In genomic region chr12:116054342-116054741, GRCm38 (mm10) we compare ENCODE assay signal across 27 mouse cellular contexts. TPM values are rescaled to one million over a fixed set of nuclear protein-coding genes. Genes with fewer than 3 reads are reported as not detected.
DNase-seq lines count a peak whose midpoint lies in the region; ATAC-seq and TF ChIP-seq lines count a peak whose summit lies in the region.
"Had no signal": no experiment of that assay in that cellular context is flagged by ENCODE, and none has a peak within 500 bp of the region (broad histone marks: within the 10 kb centered on the region; RNA-seq: fewer than 3 reads in every experiment).

No protein-coding gene starts in this region.

- no peaks in the 10 kb centered on the region for H3K27me3 ChIP-seq in liver, adult 2 months (ENCODE audit: control insufficient read depth, insufficient read depth, low read length)
- H3K27me3 ChIP-seq: embryonic facial prominence, embryonic 12.5 days; heart, embryonic 15.5 days; hindbrain, embryonic 12.5 days; midbrain, embryonic 13.5 days had no signal

- no peak for TF ChIP-seq POLR2A in liver, adult 2 months (IDR thresholded peaks at IDR 0.05; ENCODE audit: extremely low read depth, insufficient read depth, low read length)
- TF ChIP-seq POLR2A in bone marrow macrophage, adult 2 months (IDR thresholded peaks at IDR 0.05; ENCODE audit: borderline replicate concordance, low read depth, low read length): no peak

- 89% methylated on average over 8 of the region's 8 CpGs for WGBS in liver, adult 2 months

- peaks cover 39% of the 10 kb centered on the region for H3K36me3 ChIP-seq in liver, adult 2 months (ENCODE audit: control insufficient read depth, insufficient read depth, low read length)

- H3K79me2 ChIP-seq in liver, adult 2 months (ENCODE audit: control insufficient read depth, insufficient read depth, low read length): peaks cover 13% of the 10 kb centered on the region; the same call in 1 of the 2 replicates

- H3K4me1 ChIP-seq in liver, adult 2 months (ENCODE audit: control insufficient read depth, insufficient read depth, low read length): no peaks in the 10 kb centered on the region
- H3K4me1 ChIP-seq in bone marrow macrophage, adult 2 months (ENCODE audit: control insufficient read depth, insufficient read depth, low read length): peaks cover 21% of the 10 kb centered on the region

- TF ChIP-seq CTCF in liver, adult 2 months (IDR thresholded peaks at IDR 0.05; ENCODE audit: low read depth, low read length): no peak
- TF ChIP-seq CTCF in bone marrow macrophage, adult 2 months (IDR thresholded peaks at IDR 0.05; ENCODE audit: low read depth, low read length): no peak

- peak; percentile 88 for ATAC-seq in megakaryocyte, adult 5-6 weeks (ENCODE audit: poor library complexity, severe bottlenecking)
- ATAC-seq: activated CD4-positive, CD25-positive, alpha-beta regulatory T cell, adult 4 months; forebrain, embryonic 14.5 days; hindbrain, postnatal 0 days; intestine, embryonic 16.5 days; midbrain, embryonic 13.5 days had no signal

- H3K4me3 ChIP-seq in liver, adult 2 months (ENCODE audit: insufficient read depth, low read depth, low read length): no peak overlapping the region
- peak overlapping the region; percentile 10; the same call in 1 of the 2 replicates for H3K4me3 ChIP-seq in bone marrow macrophage, adult 2 months (ENCODE audit: insufficient read depth, low read length)
- H3K4me3 ChIP-seq: embryonic facial prominence, embryonic 12.5 days; heart, embryonic 15.5 days; hindbrain, embryonic 12.5 days; midbrain, embryonic 13.5 days had no signal

- DNase-seq in liver, adult 2 months (ENCODE audit: extremely low read depth, low read depth, low spot score): peak; percentile 29
- no peak for DNase-seq in liver
- no peak for DNase-seq in gastrocnemius, adult 18-20 months (ENCODE audit: low spot score)
- DNase-seq in layer of hippocampus, postnatal 14 days (ENCODE audit: low spot score in 2 of 2): no peak
- no peak for DNase-seq in lung, postnatal 4 days
- DNase-seq: adrenal gland, adult 8-10 months; cerebellum, adult 9-10 months; cerebellum, postnatal 36 days; embryo, embryonic 11 days; gastrocnemius, postnatal 25 days; kidney, adult 9 months; kidney, postnatal 10 days; lung, adult 18-20 months; lung, postnatal 10 days; right cerebral cortex, adult 18-20 months; right cerebral cortex, postnatal 4 days; thymus, postnatal 4 days had no signal

- H3K27ac ChIP-seq in liver, adult 2 months (replicated peaks; ENCODE audit: insufficient read depth, low read depth, low read length): no peak overlapping the region
- peak overlapping the region; percentile 22 for H3K27ac ChIP-seq in bone marrow macrophage, adult 2 months (ENCODE audit: insufficient read depth, low read depth, low read length)
- H3K27ac ChIP-seq: embryonic facial prominence, embryonic 12.5 days; heart, embryonic 15.5 days; hindbrain, embryonic 12.5 days; hindbrain, postnatal 0 days; midbrain, embryonic 13.5 days had no signal

- no peak overlapping the region for H3K9ac ChIP-seq in liver, adult 2 months (ENCODE audit: low read depth, low read length)
- H3K9ac ChIP-seq: embryonic facial prominence, embryonic 12.5 days; heart, embryonic 15.5 days; hindbrain, embryonic 12.5 days; midbrain, embryonic 13.5 days had no signal

RNA-seq across cellular contexts. Expression of gene Zfp386, which starts 6.8 kb away (rescaled TPM):
- 11.1 and 15.3 TPM in 2 replicates for total RNA-seq in liver, adult 2 months (2014; rRNA removed)
- 2.5 and 2.7 TPM in 2 replicates for polyA plus RNA-seq in liver, adult 2 months (2012; rRNA removed)
- 26.1 and 29.5 TPM in 2 replicates for polyA plus RNA-seq in bone marrow macrophage, adult 2 months (2012; ENCODE audit: insufficient read depth, insufficient read length, missing spikeins)
- total RNA-seq in megakaryocyte, adult 5-6 weeks (2015): 54.7 and 57.5 TPM in 2 replicates
- 37.5 and 51.5 TPM in 2 replicates for total RNA-seq in megakaryocyte, adult 5-6 weeks (2017)
- 10 to 100 TPM; 22.5 to 27.7 TPM for total RNA-seq in gastrocnemius, adult 18-20 months (2021)
- total RNA-seq in layer of hippocampus, postnatal 14 days (2021): 10 to 100 TPM; 37.6 to 43.3 TPM

RNA-seq across cellular contexts. Expression of gene Vipr2, which starts 23.2 kb away (rescaled TPM):
- 0.07 and 0.18 TPM in 2 replicates for total RNA-seq in liver, adult 2 months (2014; rRNA removed)
- polyA plus RNA-seq in liver, adult 2 months (2012; rRNA removed): not detected in 2 replicates
- not detected in 2 replicates for polyA plus RNA-seq in bone marrow macrophage, adult 2 months (2012; ENCODE audit: insufficient read depth, insufficient read length, missing spikeins)
- total RNA-seq in megakaryocyte, adult 5-6 weeks (2015): 0.31 and 1.4 TPM in 2 replicates
- 0.07 TPM in 1 of 2 replicates, not detected in the other for total RNA-seq in megakaryocyte, adult 5-6 weeks (2017)
- total RNA-seq in gastrocnemius, adult 18-20 months (2021): 1 to 10 TPM in 1 of 2 experiments, under 1 TPM in 1; 0.87 to 1.5 TPM
- total RNA-seq in layer of hippocampus, postnatal 14 days (2021): 1 to 10 TPM; 1.8 to 2.2 TPM
